Mouse (Mus musculus): ENCODE measurements at regions not wholly inside any gene's neighbourhood (a gene's known extent, or its start where the extent isn't known, plus 50 kb on each side); places are given as distances from the start of the nearest gene placed in this dataset.

GRCm38 (mm10) chr17:84045812-84046211, 141.9 kb downstream of the Zfp36l2 start:
- DNase-seq (ENCODE audit: low spot score in 2 of 2) = no peak
- TF ChIP-seq CTCF (conservative IDR thresholded peaks at IDR 0.05) = no peak
- no peak overlapping the region for H3K4me3 ChIP-seq
- H3K27ac ChIP-seq = no peak overlapping the region

DNA sequence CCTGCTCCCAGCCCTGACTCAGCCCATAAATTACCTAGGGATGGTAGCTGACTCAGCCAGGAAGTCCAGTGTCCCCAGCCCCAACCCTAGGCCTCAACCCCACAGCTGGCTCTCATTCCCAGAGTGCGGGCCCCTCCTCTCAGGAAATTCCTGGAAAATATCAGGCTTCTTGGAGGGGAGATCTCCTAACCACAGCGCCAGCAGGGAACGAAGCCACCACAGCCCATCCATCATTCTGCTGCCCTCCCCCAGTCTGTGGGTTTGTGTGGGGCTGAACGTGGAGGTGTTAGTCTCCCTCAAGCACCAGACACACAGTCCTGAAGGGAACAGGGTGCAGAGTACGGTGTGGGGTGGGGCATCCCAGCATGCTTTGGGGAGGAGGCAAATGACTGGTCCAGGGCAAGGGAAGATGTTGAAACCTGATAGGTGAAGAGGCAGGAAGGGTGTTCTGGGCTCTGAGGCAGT, 143.2 kb downstream of the Zfp36l2 start:
- DNase-seq (ENCODE audit: low spot score in 2 of 2) = no peak
- Histone ChIP-seq H3K27ac (no peak overlapping the region), H3K4me3 (no peak overlapping the region)
- no peak for TF ChIP-seq CTCF (conservative IDR thresholded peaks at IDR 0.05)

DNA sequence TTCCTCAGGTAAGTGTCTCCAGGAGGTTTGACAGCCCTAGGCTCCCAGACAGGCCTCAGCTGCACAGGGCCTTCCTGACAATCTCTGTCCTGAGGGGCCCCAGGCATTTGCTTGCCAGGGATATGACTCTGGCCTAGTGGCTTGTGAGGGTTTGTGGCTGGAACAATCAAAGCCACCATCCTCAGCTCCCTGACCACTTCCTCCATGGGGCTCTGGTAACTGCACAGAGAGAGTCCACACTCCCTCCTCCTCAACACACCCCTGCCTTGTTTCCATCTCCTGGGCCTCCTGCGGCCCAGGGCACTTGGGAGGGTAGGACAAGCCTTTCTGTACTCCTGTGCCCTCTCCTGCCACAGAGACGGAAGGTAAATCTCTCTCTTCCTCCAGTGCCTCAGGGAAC, 144.6 kb downstream of the Zfp36l2 start:
- Histone ChIP-seq H3K27ac (no peak overlapping the region), H3K4me3 (no peak overlapping the region)
- no peak for DNase-seq (ENCODE audit: low spot score in 2 of 2)
- TF ChIP-seq CTCF (conservative IDR thresholded peaks at IDR 0.05) = no peak

GRCm38 (mm10) chr17:84039444-84039843, 148.3 kb downstream of the Zfp36l2 start:
- DNase-seq (ENCODE audit: low spot score in 2 of 2) = no peak
- TF ChIP-seq CTCF (conservative IDR thresholded peaks at IDR 0.05) = peak; percentile 50
- Histone ChIP-seq H3K4me3 (no peak overlapping the region), H3K27ac (no peak overlapping the region)

GRCm38 (mm10) chr17:84037580-84038304, 150.0 kb downstream of the Zfp36l2 start:
- Histone ChIP-seq H3K27ac (peak overlapping the region; percentile 25; the same call in 1 of the 2 replicates), H3K4me3 (no peak overlapping the region)
- DNase-seq (ENCODE audit: low spot score in 2 of 2) = no peak
- no peak for TF ChIP-seq CTCF (conservative IDR thresholded peaks at IDR 0.05)

- no peak overlapping the region for H3K27ac ChIP-seq
- no peak overlapping the region for H3K4me3 ChIP-seq
- no peak for DNase-seq (ENCODE audit: low spot score in 2 of 2)
- TF ChIP-seq CTCF (conservative IDR thresholded peaks at IDR 0.05) = no peak
Observed at GRCm38 (mm10) chr17:84036056-84036455, 151.7 kb downstream of the Zfp36l2 start.

- TF ChIP-seq CTCF (conservative IDR thresholded peaks at IDR 0.05) = no peak
- Histone ChIP-seq H3K27ac (no peak overlapping the region), H3K4me3 (no peak overlapping the region)
- no peak for DNase-seq (ENCODE audit: low spot score in 2 of 2)
Observed at GRCm38 (mm10) chr17:84034801-84035200, 152.9 kb downstream of the Zfp36l2 start.

DNA sequence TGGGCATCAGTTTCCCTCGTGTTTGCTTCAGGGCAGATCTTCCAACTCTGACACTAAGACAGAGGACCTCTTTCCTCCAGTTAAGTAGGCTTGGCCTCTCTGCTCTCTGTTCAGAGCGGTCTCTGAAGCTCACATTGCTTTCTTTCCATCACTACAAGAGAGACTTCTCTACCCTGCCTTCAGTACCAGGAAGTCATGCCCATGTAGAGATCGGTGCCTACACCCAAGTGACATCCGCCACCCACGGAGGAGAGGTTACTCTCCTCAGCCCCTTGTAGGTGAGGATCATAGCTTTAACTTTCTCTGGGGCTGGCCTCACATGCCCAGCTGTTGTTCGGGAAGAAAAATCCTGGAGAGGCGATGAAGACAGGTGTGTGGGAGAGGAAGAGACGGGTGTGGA, 155.3 kb downstream of the Zfp36l2 start:
- DNase-seq (ENCODE audit: low spot score in 2 of 2) = no peak
- no peak overlapping the region for H3K4me3 ChIP-seq
- no peak overlapping the region for H3K27ac ChIP-seq
- no peak for TF ChIP-seq CTCF (conservative IDR thresholded peaks at IDR 0.05)

DNA sequence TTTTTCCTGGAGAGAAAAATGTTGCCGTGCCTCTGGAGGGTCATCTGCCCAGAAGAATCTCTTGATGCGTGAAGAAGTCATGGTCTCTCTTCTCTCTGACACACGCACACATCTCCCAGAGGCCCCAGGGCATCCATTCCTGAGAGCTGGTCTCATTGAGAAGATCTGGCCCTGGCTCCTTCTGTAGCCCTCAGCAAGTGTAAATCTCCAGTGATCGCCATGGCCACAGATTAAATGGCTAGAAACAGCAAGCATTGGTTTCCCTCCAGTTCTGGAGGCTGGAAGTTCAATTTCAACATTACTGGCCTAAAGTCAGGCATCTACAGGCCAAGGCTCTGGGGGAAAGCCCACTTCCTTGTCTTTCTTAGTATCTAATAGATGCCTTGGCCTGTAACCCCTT, 155.9 kb downstream of the Zfp36l2 start:
- no peak for DNase-seq (ENCODE audit: low spot score in 2 of 2)

GRCm38 (mm10) chr17:84031381-84031780, 156.4 kb downstream of the Zfp36l2 start:
- Histone ChIP-seq H3K27ac (no peak overlapping the region), H3K4me3 (no peak overlapping the region)
- DNase-seq (ENCODE audit: low spot score in 2 of 2) = no peak
- TF ChIP-seq CTCF (conservative IDR thresholded peaks at IDR 0.05) = no peak

More for the DNA sequence above, 155.9 kb downstream of the Zfp36l2 start:
- no peak for TF ChIP-seq CTCF (conservative IDR thresholded peaks at IDR 0.05)
- Histone ChIP-seq H3K27ac (no peak overlapping the region), H3K4me3 (no peak overlapping the region)

- TF ChIP-seq CTCF (conservative IDR thresholded peaks at IDR 0.05) = peak; percentile 62
Observed at GRCm38 (mm10) chr17:84030699-84031098, 157.0 kb downstream of the Zfp36l2 start.

GRCm38 (mm10) chr17:84028157-84028970, 159.4 kb downstream of the Zfp36l2 start:
- Histone ChIP-seq H3K27ac (no peak overlapping the region), H3K4me3 (peak overlapping the region; percentile 33; the same call in 1 of the 2 replicates)
- TF ChIP-seq CTCF (conservative IDR thresholded peaks at IDR 0.05) = peak; percentile 97
- peak; percentile 60 to 85 for DNase-seq (ENCODE audit: low spot score in 2 of 2)

More at GRCm38 (mm10) chr17:84030699-84031098, 157.0 kb downstream of the Zfp36l2 start:
- H3K4me3 ChIP-seq = no peak overlapping the region
- no peak for DNase-seq (ENCODE audit: low spot score in 2 of 2)
- H3K27ac ChIP-seq = no peak overlapping the region

- no peak overlapping the region for H3K4me3 ChIP-seq
Observed at GRCm38 (mm10) chr17:84027275-84027674, 160.5 kb downstream of the Zfp36l2 start.

More at GRCm38 (mm10) chr17:84027275-84027674, 160.5 kb downstream of the Zfp36l2 start:
- no peak overlapping the region for H3K27ac ChIP-seq
- no peak for TF ChIP-seq CTCF (conservative IDR thresholded peaks at IDR 0.05)
- no peak for DNase-seq (ENCODE audit: low spot score in 2 of 2)
